Mouse (Mus musculus) brown adipose tissue, adult 24 weeks (tissue): ENCODE data around the gene Prtg. TPM values are rescaled to one million over a fixed set of nuclear protein-coding genes. Genes with fewer than 3 reads are reported as not detected.

Experiments used
- H3K27ac ChIP-seq: fragments of 200-500 bp; replicated peaks from 2 replicates; pipeline ENCODE4 v1.5.1; 2012; ENCODE audit warnings: low read depth, mild to moderate bottlenecking, low read length
- H3K4me1 ChIP-seq: fragments of 200-500 bp; 2 replicates; pipeline ENCODE4 v1.6.1; 2012; ENCODE audit warnings: low read length, mixed read lengths; ENCODE audit not compliant: control insufficient read depth, insufficient read depth, insufficient read length
- H3K4me3 ChIP-seq: fragments of 200-500 bp; 2 replicates; pipeline ENCODE4 v1.5.1; 2012; ENCODE audit warnings: low read depth, mild to moderate bottlenecking, low read length, moderate library complexity; ENCODE audit not compliant: insufficient read depth
- polyA plus RNA-seq: library from polyadenylated mRNA; stranded (reverse); fragments of >200 nt; gene quantifications from 2 replicates; pipeline ENCODE4 v1.2.4, GENCODE M21; 2012; ENCODE audit not compliant: missing spikeins, insufficient read depth, insufficient read length

The Prtg gene
- polyA plus RNA-seq, 1 experiment: not detected

DNA sequence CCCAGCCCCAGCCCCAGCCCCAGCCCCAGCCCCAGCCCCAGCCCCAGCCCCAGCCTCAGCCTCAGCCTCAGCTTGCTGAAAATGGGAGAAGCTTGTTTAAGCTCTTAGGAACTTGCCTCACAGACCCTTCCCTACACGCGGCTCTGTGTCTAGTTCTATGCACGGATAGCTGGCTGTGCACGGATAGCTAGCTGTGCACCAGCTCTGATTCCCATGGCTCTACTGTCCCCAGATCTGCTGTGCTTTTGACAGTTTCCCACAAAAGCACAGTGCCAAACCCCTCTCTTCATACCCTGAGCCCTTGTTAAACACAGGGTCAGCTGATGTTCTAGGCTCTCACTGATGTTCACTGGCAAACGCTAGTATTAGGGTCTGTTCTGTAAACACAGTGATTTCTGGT is 86.1 kb downstream of the Prtg start:
- Histone ChIP-seq H3K4me3 (no peak overlapping the region), H3K4me1 (no peaks in the 10 kb centered on the region), H3K27ac (no peak overlapping the region)

DNA sequence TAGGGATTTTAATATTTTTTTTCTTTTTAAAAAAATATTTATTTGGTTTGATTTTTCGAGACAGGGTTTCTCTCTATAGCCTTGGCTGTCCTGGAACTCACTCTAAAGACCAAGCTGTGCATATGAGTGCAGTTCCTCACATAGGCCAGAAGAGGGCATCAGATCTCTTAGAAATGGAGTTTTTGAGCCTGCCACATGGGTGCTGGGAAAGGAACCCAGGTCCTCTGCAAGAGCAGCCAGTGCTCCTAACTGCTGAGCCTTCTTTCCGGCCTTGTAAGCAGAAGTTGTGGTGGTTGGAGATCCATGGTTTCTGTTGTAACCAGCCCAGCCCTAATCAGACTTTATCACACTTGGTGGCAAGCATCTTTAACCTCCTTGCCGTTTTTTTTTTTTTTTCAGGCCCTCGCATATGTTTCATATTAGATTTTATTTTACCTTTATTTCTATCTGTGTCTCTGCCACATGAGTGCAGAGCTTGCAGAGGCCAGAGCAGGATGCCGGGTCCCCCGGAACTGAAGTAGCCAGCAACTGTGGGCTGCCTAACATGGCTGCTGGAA is 88.2 kb downstream of the Prtg start:
- Histone ChIP-seq H3K27ac (no peak overlapping the region), H3K4me3 (no peak overlapping the region), H3K4me1 (no peaks in the 10 kb centered on the region)

DNA sequence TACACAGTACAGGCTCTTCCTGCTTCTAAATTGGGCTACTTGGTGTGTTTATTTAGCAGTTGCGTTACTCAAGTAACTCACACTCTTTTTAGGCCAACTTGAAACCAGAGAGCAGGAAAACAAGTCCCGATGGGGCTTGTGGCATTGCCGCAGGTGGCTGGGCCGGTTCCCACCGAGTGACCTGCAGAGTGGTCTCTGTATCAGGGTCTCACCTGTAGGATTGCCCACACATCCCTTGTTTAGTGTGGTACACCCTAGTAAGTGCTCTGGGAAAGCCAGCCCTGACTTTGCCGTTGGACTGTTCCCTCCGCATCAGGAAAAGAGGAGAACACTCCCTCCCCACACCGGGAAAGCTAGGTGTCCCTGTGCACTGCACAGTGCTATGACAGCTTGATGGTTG is 95.4 kb downstream of the Prtg start:
- Histone ChIP-seq H3K4me1 (no peaks in the 10 kb centered on the region), H3K27ac (no peak overlapping the region), H3K4me3 (no peak overlapping the region)

DNA sequence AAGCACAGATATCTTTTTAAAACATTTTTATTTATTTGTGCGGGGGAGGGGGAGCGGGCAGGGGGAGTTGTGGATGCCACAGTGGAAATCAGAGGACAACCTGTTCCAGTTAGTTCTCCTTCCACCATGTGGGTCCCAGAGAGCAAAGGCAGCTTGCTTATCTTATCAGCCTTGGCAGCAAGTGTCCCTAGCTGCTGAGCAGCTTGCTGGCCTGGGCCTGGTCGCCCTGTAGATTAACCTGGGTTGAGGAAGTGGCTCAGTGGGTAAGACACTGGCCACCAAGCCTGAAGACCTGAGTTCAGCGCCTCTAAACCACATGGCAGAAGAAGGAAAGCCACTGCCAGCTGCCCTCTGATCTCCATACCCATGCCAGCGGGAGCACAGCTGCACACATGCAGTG is 95.9 kb downstream of the Prtg start:
- no peak overlapping the region for H3K27ac ChIP-seq
- H3K4me1 ChIP-seq: no peaks in the 10 kb centered on the region
- no peak overlapping the region for H3K4me3 ChIP-seq

DNA sequence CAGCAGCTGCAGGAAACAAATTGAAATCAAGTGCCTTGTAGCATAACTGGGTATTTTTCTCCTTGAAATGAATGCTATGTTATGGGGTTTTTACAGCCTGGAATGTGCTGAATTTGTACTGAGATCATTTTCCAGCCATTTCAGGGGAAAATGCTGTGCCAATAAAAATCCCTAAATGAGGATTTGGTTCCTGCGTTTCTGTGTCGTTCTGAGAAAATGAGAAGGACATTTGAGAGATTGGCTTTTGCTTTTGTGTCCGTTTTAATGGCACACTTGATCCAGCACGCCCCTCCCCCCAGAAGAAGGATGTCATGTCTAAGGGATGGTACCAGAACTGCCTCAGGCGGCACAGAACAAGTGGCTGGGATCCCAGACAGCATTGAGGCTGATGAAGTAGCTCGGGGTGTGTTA is 100.0 kb downstream of the Prtg start:
- no peaks in the 10 kb centered on the region for H3K4me1 ChIP-seq
- H3K27ac ChIP-seq: no peak overlapping the region
- no peak overlapping the region for H3K4me3 ChIP-seq

DNA sequence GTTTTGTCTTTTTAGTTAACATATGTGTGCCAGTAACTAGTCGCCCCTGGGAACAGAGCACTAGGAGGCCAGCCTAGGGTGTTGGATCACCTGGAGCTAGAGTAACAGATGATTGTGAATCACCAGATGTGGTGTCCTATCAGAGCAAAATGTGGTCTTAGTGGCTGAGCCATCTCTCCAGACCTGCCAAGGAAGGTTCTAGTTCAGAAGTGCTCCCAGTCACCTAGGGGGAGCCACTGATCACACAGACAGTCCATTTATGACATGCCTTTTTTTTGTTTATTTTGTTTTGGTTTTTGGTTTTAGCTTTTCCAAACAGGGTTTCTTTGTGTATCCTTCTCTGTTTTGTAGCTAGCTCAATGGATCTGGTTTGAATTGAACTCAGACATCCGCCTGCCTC is 104.7 kb downstream of the Prtg start:
- Histone ChIP-seq H3K27ac (no peak overlapping the region), H3K4me3 (no peak overlapping the region), H3K4me1 (no peaks in the 10 kb centered on the region)

DNA sequence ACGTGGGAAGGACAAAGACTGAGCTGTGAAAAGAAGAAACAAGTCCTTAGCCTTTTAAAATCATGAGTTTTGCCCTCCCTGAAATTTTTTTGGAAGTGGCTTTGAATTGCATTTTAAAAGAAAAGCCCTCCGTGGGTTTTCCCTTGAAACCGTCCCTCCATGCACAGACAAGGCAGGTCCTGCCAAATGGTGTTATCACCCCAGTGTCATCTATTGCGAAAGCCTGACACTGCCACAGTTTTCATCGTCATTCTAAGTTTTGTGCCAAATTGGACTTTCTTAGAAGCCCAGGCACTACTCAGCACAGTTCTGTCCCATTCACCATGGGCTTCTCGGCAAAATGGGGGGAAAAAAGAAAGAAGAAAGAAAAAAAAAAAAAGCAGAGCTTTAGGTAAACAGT is 106.9 kb downstream of the Prtg start:
- H3K27ac ChIP-seq: no peak overlapping the region
- no peak overlapping the region for H3K4me3 ChIP-seq

DNA sequence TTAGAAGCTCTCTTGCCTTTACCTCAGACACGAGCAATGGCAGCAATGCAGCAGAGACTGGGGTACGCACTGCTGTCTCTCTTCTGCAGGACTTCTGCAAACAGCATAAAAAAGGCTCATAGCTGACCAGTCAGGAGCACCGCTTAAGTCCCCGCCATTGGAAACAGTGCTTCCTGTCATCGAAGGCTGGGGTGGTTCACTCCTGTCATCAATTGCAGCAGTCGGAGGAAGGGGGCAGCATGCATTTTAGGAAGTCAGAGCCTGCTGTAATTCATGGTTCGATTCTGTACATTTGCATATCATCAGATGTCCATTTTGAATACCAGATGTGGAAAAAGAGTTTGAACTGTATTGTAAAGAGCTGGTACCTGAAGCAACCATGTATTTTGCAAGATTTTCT is 109.1 kb downstream of the Prtg start:
- H3K4me3 ChIP-seq: no peak overlapping the region
- H3K27ac ChIP-seq: no peak overlapping the region
- H3K4me1 ChIP-seq: no peaks in the 10 kb centered on the region

More for the DNA sequence above, 106.9 kb downstream of the Prtg start:
- H3K4me1 ChIP-seq: no peaks in the 10 kb centered on the region

DNA sequence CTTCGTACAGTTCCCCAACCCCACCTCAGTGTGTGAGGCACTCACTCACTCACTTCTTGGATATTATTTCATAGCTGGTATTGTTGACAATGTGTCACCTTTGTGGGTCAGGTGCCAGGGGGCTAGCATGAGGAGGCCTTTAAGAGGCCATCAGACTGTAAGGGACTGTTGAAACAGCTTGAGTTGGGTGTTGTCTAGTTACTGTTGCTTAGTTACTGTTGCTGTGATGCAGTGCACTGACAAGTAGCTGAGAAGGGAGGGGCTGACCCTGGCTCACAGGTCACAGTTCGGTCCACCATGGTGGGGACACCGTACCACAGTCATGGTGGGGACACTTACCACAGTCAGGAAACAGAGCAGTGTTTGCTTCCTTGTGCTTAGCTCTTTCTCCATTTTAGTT is 116.4 kb downstream of the Prtg start:
- H3K27ac ChIP-seq: no peak overlapping the region
- no peak overlapping the region for H3K4me3 ChIP-seq
- no peaks in the 10 kb centered on the region for H3K4me1 ChIP-seq

DNA sequence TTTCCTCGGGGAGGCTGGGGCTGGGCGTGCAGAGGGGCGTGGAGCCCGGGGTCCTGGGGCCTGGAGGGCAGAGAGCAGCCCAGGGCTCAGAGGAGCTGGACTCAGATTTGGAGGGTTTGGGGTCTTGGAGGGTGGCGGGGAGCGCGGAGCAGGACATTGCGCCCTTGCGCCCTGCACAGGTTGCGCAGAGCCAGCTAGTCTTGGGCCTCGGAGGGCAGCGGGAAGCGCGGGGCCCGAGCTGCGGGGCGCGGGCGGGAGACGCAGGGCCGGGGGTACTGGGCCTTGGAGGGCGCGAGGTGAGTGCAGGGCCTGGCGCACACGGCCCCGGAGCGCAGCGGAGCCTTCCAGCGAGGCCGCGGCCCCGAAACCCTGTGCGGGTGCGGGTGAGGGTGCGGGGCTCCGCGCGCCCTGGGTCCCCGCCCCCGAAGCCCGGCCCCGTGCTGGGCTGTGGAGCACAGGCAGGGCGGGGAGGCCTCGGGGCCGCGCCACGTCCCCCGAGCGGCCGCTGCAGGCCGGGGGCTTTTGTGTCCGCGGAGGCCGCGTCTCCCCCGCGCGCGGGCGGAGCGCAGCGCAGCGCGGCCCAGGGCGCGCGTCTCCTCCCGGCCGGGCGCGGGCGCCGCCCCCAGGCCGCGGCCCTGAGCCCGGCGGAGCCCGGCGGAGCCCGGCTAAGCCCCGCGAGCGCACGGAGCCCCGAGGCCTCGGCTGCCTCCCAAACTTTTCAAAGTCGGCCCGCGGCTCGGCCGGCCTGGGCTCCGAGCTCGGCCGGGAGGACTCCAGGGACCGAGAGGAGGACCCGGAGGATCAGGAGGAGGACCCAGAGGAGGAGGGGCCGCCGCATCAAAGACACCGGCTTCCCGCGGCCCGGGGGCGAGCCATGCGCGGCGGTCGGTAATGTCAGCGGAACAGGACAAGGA is 118.6 kb downstream of the Prtg start, which contains the start of gene Pygo1:
TSS of gene Pygo1 (plus strand) at position 625 of the 914 bp plus-strand sequence.
- Histone ChIP-seq H3K27ac (no peak within 1 kb of the TSS), H3K4me3 (peak within 1 kb of the TSS; percentile 86), H3K4me1 (no peaks in the 10 kb centered on the region)

DNA sequence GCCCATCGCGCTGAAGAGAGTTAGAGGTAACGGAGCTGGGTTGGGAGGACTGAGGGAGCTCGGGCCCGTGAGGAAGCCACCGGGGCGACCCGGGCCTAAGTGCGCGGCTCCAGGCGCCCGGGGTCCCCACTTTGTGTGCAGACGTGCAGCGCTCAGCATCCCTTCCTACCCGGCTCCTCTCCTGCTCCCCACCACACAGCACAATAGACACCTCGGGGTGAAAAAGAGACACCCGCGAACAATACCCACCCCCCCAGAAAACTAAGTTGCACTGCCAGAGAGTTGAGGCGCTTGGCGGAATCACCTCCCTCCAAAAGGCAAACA is 119.2 kb downstream of the Prtg start:
- no peak overlapping the region for H3K27ac ChIP-seq
- peak overlapping the region; percentile 86 for H3K4me3 ChIP-seq

DNA sequence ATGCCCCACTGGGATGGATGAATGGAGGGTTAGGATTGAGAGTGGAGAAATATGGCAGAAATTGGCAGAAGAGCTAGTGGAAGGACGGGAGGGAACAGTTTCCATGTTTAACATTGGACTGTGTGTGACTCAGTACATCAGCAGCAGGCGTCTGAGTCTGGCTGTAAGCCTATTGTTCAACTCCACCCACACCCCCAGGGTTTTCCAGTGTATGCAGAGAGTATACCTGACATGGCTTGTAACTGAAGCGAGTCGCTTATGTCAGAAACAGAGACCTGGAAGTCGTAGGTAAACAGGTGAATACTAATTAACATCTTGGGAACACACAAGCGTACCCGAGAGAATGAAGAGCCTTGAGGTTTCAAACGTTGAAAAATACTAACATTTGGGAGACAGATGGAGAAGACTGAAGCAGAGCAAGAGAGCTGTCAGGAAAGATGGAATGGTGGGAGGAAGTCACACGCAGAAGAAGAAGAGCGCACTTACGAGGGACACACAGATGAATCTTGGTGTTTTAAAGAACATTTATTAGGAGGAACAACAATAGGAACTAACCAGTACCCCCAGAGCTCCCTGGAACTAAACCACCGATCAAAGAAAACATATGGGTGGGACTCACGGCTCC is 124.6 kb downstream of the Prtg start:
- no peak overlapping the region for H3K27ac ChIP-seq
- no peak overlapping the region for H3K4me3 ChIP-seq
- no peaks in the 10 kb centered on the region for H3K4me1 ChIP-seq

More for the DNA sequence above, 119.2 kb downstream of the Prtg start:
- H3K4me1 ChIP-seq: no peaks in the 10 kb centered on the region

DNA sequence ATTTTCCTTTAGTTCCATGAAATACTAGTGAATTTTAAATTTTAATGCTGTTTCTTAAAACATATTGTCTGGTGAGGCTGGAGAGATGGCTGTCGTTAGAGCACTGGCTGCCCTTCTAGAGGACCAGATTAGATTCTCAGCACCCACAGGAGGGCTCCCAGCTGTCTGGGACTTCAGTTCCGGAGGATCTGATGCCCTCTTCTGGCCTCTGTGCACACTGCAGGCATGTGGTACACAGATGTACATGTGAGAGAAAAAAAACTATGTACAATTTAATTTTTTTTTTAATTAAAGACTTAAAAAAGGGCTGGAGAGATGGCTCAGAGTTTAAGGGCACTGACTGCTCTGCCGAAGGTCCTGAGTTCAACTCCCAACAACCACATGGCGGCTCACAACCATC is 128.6 kb downstream of the Prtg start:
- peaks cover 7% of the 10 kb centered on the region for H3K4me1 ChIP-seq
- H3K4me3 ChIP-seq: no peak overlapping the region
- no peak overlapping the region for H3K27ac ChIP-seq

DNA sequence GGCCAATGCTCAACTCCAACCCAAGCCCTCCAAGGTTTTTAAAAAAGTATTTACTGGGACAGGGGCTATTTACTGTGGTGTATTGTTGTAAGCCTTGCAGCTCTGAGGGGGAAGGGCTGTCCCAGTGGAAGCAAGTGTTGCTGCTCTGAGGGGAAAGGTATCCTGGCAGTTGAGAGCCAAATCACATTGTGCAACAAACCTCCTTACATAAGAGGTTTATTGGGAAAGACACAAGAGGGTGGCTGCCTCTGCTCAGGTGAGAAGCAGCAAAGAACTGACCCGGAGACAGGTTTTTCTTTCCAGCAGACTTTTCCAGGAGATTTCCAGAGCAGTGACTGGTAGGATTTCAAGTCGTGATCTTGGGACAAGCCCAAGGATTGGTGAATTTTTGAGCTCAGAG is 129.6 kb downstream of the Prtg start:
- peaks cover 7% of the 10 kb centered on the region for H3K4me1 ChIP-seq
- H3K27ac ChIP-seq: no peak overlapping the region
- no peak overlapping the region for H3K4me3 ChIP-seq

DNA sequence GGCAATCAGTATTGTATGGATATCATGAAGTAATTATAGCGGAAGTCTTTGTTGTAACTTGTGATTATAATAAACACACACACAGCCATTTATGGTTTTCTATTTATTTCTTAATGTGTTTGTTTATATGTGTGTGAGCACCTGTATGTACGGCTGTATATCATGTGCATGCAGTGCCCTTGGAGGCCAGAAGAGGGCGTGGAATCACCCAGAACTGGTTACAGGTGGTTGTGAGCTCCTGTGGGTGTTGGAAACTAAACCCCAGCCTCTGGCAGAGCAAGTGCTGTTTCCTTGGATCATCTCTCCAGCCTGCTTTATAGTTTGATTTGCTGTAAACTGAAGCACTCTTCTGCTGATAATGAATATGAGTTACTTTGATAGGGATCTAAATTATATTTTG is 136.8 kb downstream of the Prtg start:
- Histone ChIP-seq H3K4me3 (no peak overlapping the region), H3K4me1 (peaks cover 7% of the 10 kb centered on the region), H3K27ac (no peak overlapping the region)

DNA sequence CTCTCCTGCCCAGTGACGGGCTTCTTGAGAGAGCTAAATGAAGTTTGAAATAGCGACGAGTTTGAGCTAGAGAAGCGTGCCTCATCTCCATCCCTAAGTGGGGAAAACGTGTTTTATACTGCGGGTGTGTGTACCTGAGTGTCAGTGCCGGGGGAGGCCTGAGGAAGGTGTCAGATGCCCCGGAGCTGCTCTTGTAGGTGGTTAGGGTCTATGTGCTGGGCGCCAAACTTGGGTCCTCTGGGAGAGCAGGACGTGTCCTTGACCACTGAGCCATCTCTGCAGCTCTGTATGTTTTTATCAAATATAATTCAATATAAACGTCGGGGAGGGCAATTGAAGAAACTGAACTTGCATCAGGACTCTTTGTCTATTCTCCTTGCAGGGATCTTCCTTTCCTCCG is 137.6 kb downstream of the Prtg start:
- Histone ChIP-seq H3K4me1 (peaks cover 6% of the 10 kb centered on the region), H3K4me3 (no peak overlapping the region), H3K27ac (no peak overlapping the region)
